Mouse (Mus musculus): ENCODE measurements around the gene Lilra6.
"Not testable (repeated sequence)": the region's sequence is repeated elsewhere in the genome, so short reads cannot be mapped to it uniquely, and the experiment has no call there.

Lilra6 gene

DNA sequence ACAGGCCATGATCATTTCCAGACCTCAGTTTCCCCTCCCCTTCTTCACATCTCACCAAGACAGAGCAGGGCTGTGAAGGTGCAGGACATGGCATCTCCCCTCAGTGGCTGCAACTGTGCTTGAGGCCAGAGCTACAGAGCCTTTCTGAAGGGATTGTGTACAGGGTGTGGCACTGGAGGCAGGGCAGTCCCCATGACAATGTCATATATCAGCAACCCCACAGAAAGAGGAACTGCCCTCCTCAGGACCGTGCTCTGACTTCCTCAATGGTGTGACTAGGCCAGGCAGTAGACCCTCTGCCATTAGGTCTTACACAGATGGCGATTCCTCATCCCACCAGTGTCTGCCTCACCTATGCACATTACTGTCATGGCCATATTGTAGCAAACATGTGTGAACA is at the start of gene Lilra6:
TSS of gene Lilra6 (minus strand) at position 117 of the 400 bp plus-strand sequence.
- not testable (repeated sequence) for DNase-seq (ENCODE audit: low read depth)

DNA sequence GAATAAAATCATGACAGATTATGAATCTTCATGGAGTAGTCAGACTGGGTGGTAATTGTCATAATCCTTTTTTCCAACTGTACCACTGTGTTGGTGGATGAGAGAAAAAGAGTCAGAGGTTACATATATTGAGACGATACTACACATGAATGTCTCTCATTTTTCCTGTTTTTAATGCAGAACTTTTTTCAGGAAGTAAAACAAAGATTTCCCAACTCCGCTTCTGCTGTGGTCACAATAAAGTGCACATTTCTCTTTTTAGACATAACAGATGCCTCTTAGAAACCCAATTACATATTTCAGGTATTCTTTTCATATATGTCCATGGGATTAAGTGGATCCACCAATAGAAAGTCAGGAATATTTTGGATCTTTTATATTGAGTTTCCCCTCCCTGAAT is 46.7 kb upstream of the Lilra6 start:
- no peak for DNase-seq (ENCODE audit: low read depth)

DNA sequence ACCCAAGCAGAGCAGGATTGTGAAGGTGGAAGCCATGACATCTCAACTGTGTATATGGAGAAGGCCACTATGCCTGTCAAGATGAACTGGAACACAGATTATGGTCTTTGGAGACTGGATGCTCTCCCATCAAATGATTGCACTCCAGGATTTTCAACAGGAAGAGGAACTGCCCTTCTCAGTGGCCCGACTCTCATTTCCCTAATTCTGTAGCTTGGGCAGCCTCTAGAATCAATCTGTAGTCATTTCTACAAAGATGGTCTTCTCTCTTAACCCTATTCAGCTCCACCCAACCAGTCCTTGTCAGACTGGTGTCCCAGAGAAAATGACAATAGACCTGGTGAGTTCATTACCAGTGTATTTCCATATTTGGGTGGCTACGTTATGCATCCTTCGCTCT is 42.1 kb upstream of the Lilra6 start:
- DNase-seq (ENCODE audit: low read depth): no peak

DNA sequence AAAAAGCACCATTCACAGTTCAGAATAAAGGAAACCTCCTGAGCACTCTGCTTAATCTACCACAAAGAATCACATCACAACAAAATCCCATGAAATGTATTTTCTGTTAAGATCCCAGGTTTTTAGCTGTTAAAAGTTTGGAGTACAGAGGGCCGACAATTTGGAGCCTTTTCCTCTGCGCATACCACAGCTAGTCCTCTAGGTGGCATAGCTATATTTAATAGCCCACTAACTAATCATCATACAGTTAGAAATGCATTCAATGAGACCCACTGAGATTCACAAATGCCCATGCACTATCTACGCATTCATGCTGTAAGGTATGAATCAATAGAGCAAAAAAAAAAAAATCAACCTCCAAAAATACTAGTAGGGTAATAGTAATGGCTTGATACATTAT is 33.9 kb upstream of the Lilra6 start:
- DNase-seq (ENCODE audit: low read depth): no peak

DNA sequence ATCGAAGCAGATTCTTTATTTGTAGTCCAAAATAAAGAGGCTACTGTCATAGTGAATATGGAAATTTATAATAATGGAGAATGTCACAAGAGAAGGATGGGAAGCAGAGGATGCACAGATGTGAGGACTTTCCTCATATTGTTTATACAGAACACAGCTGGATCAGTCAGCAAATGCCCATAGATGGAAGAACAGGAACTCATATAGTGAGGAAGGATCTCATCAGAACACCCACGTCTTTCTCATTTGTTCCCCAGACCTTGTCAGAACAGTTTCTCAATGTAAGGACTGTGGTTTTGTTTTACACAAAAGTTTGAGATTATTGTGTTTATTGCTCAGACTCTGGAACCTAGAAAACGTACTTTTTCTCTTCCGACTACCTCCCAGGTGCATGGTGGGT is 32.9 kb upstream of the Lilra6 start:
- no peak for DNase-seq (ENCODE audit: low read depth)

DNA sequence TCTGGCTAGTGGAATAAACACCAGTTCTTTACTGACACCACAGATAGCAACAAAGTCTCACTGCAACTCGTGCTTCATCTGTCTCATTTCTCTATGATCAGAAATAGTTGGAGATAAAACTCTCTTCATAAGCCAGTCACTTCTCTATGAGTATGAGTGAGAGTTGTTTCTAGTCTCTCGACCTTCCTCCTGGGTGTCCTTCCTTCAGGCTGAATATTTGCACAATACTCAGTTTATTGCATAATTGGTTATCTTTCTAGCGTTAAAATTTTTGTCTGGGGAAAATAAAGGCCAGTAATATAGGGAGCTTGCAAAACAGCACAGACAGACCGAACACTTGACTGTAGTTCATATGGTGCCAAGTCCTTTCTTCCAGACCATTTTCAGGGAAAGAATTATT is 30.8 kb upstream of the Lilra6 start:
- DNase-seq (ENCODE audit: low read depth): no peak

DNA sequence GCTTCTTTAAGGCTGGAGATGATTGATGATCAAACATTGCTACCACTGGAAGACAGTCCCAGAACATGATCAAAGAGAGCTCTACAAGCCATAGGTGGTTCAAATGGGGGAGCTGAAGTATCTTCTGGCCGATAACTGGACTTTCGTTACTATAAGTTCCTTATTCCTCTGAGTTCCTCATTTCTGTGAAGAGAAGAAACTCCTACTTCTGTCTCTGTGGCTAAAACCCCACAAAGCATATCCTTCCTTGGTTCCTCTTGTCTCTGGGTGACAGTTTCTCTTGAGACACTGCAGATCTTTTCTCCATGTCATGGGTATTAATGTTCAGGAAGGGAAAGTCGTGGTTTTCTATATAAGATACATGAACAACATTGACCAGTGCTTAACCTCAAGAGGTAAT is 25.6 kb upstream of the Lilra6 start:
- DNase-seq (ENCODE audit: low read depth): no peak

DNA sequence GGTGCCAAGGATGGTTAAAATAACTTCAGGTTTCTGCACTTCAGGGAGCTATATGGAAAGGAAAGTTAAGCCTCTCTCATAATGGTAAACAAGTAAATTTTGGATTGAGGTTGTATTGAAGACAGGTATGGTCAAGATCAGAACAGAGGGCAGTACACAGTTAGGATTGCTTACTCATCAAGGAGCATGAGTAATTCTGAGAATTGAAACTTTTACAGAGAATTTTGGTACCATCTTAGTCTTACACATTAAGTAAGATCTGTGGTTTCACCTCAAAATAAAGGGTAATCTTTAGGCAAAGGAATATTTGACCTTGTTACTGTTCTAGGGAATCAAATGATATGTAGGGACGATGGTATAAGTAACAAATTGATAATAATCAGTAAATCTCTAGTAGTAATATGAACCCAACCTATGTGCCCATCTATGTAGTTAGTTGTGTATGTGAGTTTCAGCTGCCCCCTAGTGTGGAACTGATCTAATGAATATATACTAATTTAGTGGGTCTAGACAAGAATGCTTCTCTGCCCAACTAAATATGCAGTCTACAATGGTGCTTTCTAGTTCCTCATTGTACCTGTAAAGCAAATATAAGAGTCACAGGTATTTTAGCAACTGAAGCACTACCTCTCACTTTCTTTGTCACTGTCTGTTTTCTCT is 24.7 kb upstream of the Lilra6 start:
- DNase-seq (ENCODE audit: low read depth): peak; percentile 2

DNA sequence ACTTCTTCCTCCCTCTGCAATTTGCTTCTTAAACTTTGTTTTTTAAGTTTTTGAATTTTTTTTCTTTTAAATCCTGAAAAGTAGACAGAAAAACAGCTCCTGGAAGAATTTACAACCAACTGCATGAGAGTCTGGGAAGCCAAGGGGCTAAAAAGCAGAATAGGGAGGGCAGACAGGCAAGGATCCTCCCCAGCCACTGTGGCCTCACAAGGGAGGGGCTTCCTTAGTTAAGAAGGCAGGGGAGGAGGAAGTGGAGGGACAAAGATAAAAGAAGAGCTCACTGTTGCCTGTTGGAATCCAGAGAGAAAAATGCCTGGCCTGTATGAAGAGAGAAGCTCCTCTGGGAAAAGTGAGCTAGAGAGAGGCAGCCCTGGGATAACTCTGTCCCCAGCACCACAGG is 20.2 kb upstream of the Lilra6 start:
- not testable (repeated sequence) for DNase-seq (ENCODE audit: low read depth)

DNA sequence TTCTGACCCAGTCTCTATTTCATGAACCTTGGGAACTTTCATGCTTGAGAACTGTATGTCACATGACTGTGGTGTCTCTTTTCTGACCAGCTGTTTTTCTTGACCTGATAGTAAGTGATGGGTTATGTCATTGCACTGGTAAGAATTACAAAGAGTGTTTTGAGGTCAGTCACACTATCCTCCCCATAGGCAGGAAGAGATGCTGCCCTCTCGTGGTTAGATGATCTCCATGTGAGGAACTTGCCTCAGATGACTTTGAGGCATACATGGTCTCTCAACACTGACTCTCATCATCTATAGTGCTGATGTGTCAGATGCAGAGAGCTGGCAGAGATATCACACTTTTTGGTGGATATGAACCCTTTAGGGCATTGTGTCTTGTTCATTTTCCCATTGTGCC is 11.6 kb downstream of the Lilra6 start:
- DNase-seq (ENCODE audit: low read depth): peak; percentile 29

DNA sequence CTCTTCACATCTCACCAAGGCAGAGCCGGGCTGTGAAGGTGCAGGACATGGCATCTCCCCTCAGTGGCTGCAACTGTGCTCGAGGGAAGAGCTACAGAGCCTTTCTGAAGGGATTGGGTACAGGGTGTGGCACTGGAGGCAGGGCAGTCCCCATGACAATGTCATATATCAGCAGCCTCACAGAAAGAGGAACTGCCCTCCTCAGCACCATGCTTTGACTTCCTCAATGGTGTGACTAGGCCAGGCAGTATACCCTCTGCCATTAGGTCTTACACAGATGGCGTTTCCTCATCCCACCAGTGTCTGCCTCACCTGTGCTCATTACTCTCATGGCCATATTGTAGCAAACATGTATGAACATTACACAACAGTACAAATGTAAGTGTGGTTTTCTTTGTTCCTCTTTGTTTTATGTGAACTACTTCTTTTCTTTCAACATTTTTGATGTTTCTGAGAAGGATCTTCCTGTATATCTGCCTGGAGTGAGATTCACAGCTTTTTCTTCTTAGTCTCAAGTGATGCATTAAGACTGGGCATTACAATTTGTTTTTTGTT is 17.2 kb downstream of the Lilra6 start, which contains the start of gene Gm14548:
TSS of gene Gm14548 (minus strand) at position 85 of the 555 bp plus-strand sequence.
- not testable (repeated sequence) for DNase-seq (ENCODE audit: low read depth)

DNA sequence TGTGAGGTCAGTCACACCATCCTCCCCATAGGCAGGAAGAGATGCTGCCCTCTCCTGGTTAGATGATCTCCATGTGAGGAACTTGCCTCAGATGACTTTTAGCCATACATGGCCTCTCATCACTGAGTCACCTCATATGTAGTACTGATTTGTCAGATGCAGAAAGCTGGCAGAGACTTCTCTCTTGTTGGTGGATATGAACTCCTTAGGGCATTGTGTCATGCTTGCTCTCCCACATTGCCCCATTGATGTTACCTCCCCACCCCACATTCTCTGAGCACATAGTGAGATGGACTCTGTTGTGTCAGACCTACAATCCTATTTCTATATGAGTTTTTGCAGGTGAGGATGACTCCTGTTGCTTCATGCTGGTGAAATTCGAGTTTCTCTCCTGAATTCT is 40.3 kb downstream of the Lilra6 start:
- DNase-seq (ENCODE audit: low read depth): not testable (repeated sequence)

Data from induced T-regulatory cell, adult 2 months (primary cell).